Mouse (Mus musculus) lung, postnatal 0 days (tissue): ENCODE measurements at regions not wholly inside any gene's neighbourhood (a gene's known extent, or its start where the extent isn't known, plus 50 kb on each side); places are given as distances from the start of the nearest gene placed in this dataset.
A peak's percentile ranks its signal among the peaks of the same experiment; 100 is the strongest.

Experiments
- ATAC-seq: fragments of 200-750 bp; cut with Nextera tagmentation; 2 replicates; pipeline ENCODE4 v1.8.0; 2017; ENCODE audit warnings: moderate library complexity
- DNase-seq: peaks from one replicate; pipeline ENCODE4 v3.0.0-alpha.2; 2016; ENCODE audit warnings: low spot score
- H3K27ac ChIP-seq: fragments of 300-500 bp; sonication (generic); 2 replicates; pipeline ENCODE4 v1.5.1; 2014; ENCODE audit warnings: antibody characterized with exemption, mild to moderate bottlenecking, low read length, mixed read lengths
- H3K27me3 ChIP-seq: fragments of 300-500 bp; sonication (generic); replicated peaks from 2 replicates; pipeline ENCODE4 v1.6.1; 2014; ENCODE audit warnings: low read length, mixed read lengths; ENCODE audit not compliant: insufficient read depth
- H3K36me3 ChIP-seq: fragments of 300-500 bp; sonication (generic); 2 replicates; pipeline ENCODE4 v1.6.1; 2014; ENCODE audit warnings: low read length, mixed read lengths; ENCODE audit not compliant: insufficient read depth
- H3K4me1 ChIP-seq: fragments of 300-500 bp; sonication (generic); 2 replicates; pipeline ENCODE4 v1.6.1; 2014; ENCODE audit warnings: antibody characterized with exemption, low read depth, low read length, mixed read lengths; ENCODE audit not compliant: insufficient read depth
- H3K4me2 ChIP-seq: fragments of 300-500 bp; sonication (generic); replicated peaks from 2 replicates; pipeline ENCODE4 v1.6.1; 2014; ENCODE audit warnings: low read depth, mild to moderate bottlenecking, low read length, moderate library complexity, mixed read lengths
- H3K4me3 ChIP-seq: fragments of 300-500 bp; sonication (generic); 2 replicates; pipeline ENCODE4 v1.5.1; 2014; ENCODE audit warnings: low read depth, low read length
- H3K9ac ChIP-seq: fragments of 300-500 bp; sonication (generic); replicated peaks from 2 replicates; pipeline ENCODE4 v1.6.1; 2014; ENCODE audit warnings: low read depth, mild to moderate bottlenecking
- H3K9me3 ChIP-seq: fragments of 300-500 bp; sonication (generic); 2 replicates; pipeline ENCODE4 v1.6.1; 2016; ENCODE audit warnings: low read length, mixed read lengths
- CTCF ChIP-seq: IDR thresholded peaks from 2 replicates; pipeline ENCODE4 v1.5.1; 2016; ENCODE audit warnings: antibody characterized with exemption, mild to moderate bottlenecking
- EP300 ChIP-seq: IDR thresholded peaks from 2 replicates; pipeline ENCODE4 v1.6.1; 2016; ENCODE audit warnings: antibody characterized with exemption, mild to moderate bottlenecking, control low read depth
- WGBS: fragments of 180-500 bp; shearing (Covaris S2); extraction: QIAGEN DNeasy Blood & Tissue Kit; methylation state at CpG from one replicate; pipeline ENCODE4 v1.1.7; 2014; 5-methylcytosine and 5-hydroxymethylcytosine counted together

- Histone ChIP-seq H3K9me3 (no peaks in the 10 kb centered on the region), H3K9ac (no peak overlapping the region), H3K4me1 (no peaks in the 10 kb centered on the region), H3K4me3 (no peak overlapping the region), H3K27me3 (no peaks in the 10 kb centered on the region), H3K27ac (no peak overlapping the region), H3K36me3 (no peaks in the 10 kb centered on the region), H3K4me2 (no peak overlapping the region)
- ATAC-seq, result 0 out of 2 replicates have a peak, but pooled peaks have one; percentile 9
- TF ChIP-seq CTCF (no peak), EP300 (no peak)
- DNase-seq, result no peak
- WGBS, result 17% methylated on average over 20 of the region's 20 CpGs
Observed at GRCm38 (mm10) chr5:148820476-148820875, 108.6 kb downstream of the Katnal1 start.

- no peak overlapping the region for H3K4me3 ChIP-seq
- ATAC-seq (peak; percentile 47), DNase-seq (peak; percentile 62)
- TF ChIP-seq CTCF (no peak), EP300 (no peak)
- H3K27ac ChIP-seq, result no peak overlapping the region
- no peaks in the 10 kb centered on the region for H3K36me3 ChIP-seq
- no peak overlapping the region for H3K4me2 ChIP-seq
- H3K9me3 ChIP-seq, result no peaks in the 10 kb centered on the region
- H3K27me3 ChIP-seq, result no peaks in the 10 kb centered on the region
- H3K9ac ChIP-seq, result no peak overlapping the region
- WGBS, result 22% methylated on average over 6 of the region's 6 CpGs
- no peaks in the 10 kb centered on the region for H3K4me1 ChIP-seq
Observed at GRCm38 (mm10) chr5:148819423-148819822, 109.7 kb downstream of the Katnal1 start.

- no peak overlapping the region for H3K27ac ChIP-seq
- H3K9me3 ChIP-seq, result no peaks in the 10 kb centered on the region
- no peak overlapping the region for H3K4me3 ChIP-seq
- no peaks in the 10 kb centered on the region for H3K4me1 ChIP-seq
- no peak overlapping the region for H3K4me2 ChIP-seq
- H3K9ac ChIP-seq, result no peak overlapping the region
- no peaks in the 10 kb centered on the region for H3K27me3 ChIP-seq
- TF ChIP-seq CTCF (no peak), EP300 (no peak)
- no peak for DNase-seq
- WGBS, result 46% methylated on average over 2 of the region's 2 CpGs
- ATAC-seq, result no peak
- no peaks in the 10 kb centered on the region for H3K36me3 ChIP-seq
Observed at GRCm38 (mm10) chr5:148818746-148819145, 110.4 kb downstream of the Katnal1 start.

GRCm38 (mm10) chr5:148812840-148813239 is 116.3 kb downstream of the Katnal1 start:
- WGBS, result 56% methylated on average over 9 of the region's 9 CpGs
- ATAC-seq (no peak), DNase-seq (no peak)
- Histone ChIP-seq H3K4me2 (no peak overlapping the region), H3K36me3 (no peaks in the 10 kb centered on the region), H3K4me1 (no peaks in the 10 kb centered on the region), H3K4me3 (no peak overlapping the region), H3K9me3 (no peaks in the 10 kb centered on the region), H3K27ac (no peak overlapping the region), H3K9ac (no peak overlapping the region), H3K27me3 (no peaks in the 10 kb centered on the region)
- TF ChIP-seq EP300 (no peak), CTCF (no peak)

- Histone ChIP-seq H3K9ac (no peak overlapping the region), H3K9me3 (peaks cover 3% of the 10 kb centered on the region; the same call in 1 of the 2 replicates), H3K27ac (no peak overlapping the region), H3K27me3 (no peaks in the 10 kb centered on the region), H3K4me1 (no peaks in the 10 kb centered on the region), H3K36me3 (no peaks in the 10 kb centered on the region), H3K4me3 (no peak overlapping the region), H3K4me2 (no peak overlapping the region)
- TF ChIP-seq CTCF, result peak; percentile 93
- no peak for TF ChIP-seq EP300
- DNase-seq (peak; percentile 84), ATAC-seq (peak; percentile 59)
- 20% methylated on average over 13 of the region's 13 CpGs for WGBS
Observed at GRCm38 (mm10) chr5:148812016-148812415, 117.1 kb downstream of the Katnal1 start.

- Histone ChIP-seq H3K27me3 (no peaks in the 10 kb centered on the region), H3K4me1 (no peaks in the 10 kb centered on the region), H3K27ac (no peak overlapping the region), H3K9ac (no peak overlapping the region), H3K36me3 (no peaks in the 10 kb centered on the region), H3K9me3 (peaks cover 3% of the 10 kb centered on the region; the same call in 1 of the 2 replicates), H3K4me3 (no peak overlapping the region), H3K4me2 (no peak overlapping the region)
- 24% methylated on average over 3 of the region's 3 CpGs for WGBS
- ATAC-seq (no peak), DNase-seq (no peak)
- no peak for TF ChIP-seq CTCF
- TF ChIP-seq EP300, result no peak
Observed at GRCm38 (mm10) chr5:148809485-148809884, 119.6 kb downstream of the Katnal1 start.

GRCm38 (mm10) chr5:148809055-148809454 is 120.1 kb downstream of the Katnal1 start:
- H3K9ac ChIP-seq, result no peak overlapping the region
- ATAC-seq (no peak), DNase-seq (no peak)
- H3K4me3 ChIP-seq, result no peak overlapping the region
- peaks cover 3% of the 10 kb centered on the region; the same call in 1 of the 2 replicates for H3K9me3 ChIP-seq
- no peaks in the 10 kb centered on the region for H3K36me3 ChIP-seq
- no peak overlapping the region for H3K4me2 ChIP-seq
- WGBS, result 30% methylated on average over 10 of the region's 10 CpGs
- TF ChIP-seq EP300 (no peak), CTCF (no peak)
- H3K27me3 ChIP-seq, result no peaks in the 10 kb centered on the region
- no peaks in the 10 kb centered on the region for H3K4me1 ChIP-seq
- H3K27ac ChIP-seq, result no peak overlapping the region
